In genomic region chr1:132968659-132969058, GRCm38 (mm10) we compare ENCODE assay signal across 10 mouse cellular contexts.
DNase-seq lines count a peak whose midpoint lies in the region; ATAC-seq and TF ChIP-seq lines count a peak whose summit lies in the region.
"Had no signal": no experiment of that assay in that cellular context is flagged by ENCODE, and none has a peak within 500 bp of the region (broad histone marks: within the 10 kb centered on the region; RNA-seq: fewer than 3 reads in every experiment).

No protein-coding gene starts in this region.

- 32% methylated on average over 6 of the region's 6 CpGs for WGBS in hindbrain, embryonic 10.5 days
- 36% methylated on average over 6 of the region's 6 CpGs for WGBS in hindbrain, embryonic 13.5 days

- H3K9me3 ChIP-seq in hindbrain, embryonic 10.5 days, result 0 out of 2 replicates have a peak, but pooled peaks cover 3% of the 10 kb centered on the region
- 0 out of 2 replicates have a peak, but pooled peaks cover 3% of the 10 kb centered on the region for H3K9me3 ChIP-seq in hindbrain, embryonic 13.5 days
- H3K9me3 ChIP-seq: limb, embryonic 12.5 days had no signal

- no peak for ATAC-seq in hindbrain, embryonic 13.5 days (ENCODE audit: low FRiP score)

- no peak overlapping the region for H3K4me2 ChIP-seq in hindbrain, embryonic 13.5 days
- H3K4me2 ChIP-seq: limb, embryonic 12.5 days had no signal

- TF ChIP-seq POLR2A in cortical plate, adult 2 months (IDR thresholded peaks at IDR 0.05; ENCODE audit: extremely low read depth, insufficient read depth, low read length), result no peak

- no peaks in the 10 kb centered on the region for H3K27me3 ChIP-seq in hindbrain, embryonic 10.5 days (ENCODE audit: insufficient read depth, poor library complexity, severe bottlenecking)
- no peaks in the 10 kb centered on the region for H3K27me3 ChIP-seq in hindbrain, embryonic 13.5 days

- TF ChIP-seq CTCF in cortical plate, adult 2 months (IDR thresholded peaks at IDR 0.05; ENCODE audit: extremely low read depth, insufficient read depth, low read length), result peak; percentile 60

- H3K36me3 ChIP-seq in hindbrain, embryonic 10.5 days, result no peaks in the 10 kb centered on the region; the same call in 1 of the 2 replicates
- H3K36me3 ChIP-seq in hindbrain, embryonic 13.5 days, result no peaks in the 10 kb centered on the region
- H3K36me3 ChIP-seq: limb, embryonic 12.5 days had no signal

- DNase-seq in hindbrain, embryonic 10.5 days (ENCODE audit: low spot score), result peak; percentile 56
- DNase-seq in CD4-positive helper T cell, adult 2 months (ENCODE audit: low read depth, low spot score), result peak; percentile 46
- DNase-seq in adipocyte (ENCODE audit: low spot score), result peak; percentile 39
- peak; percentile 49 to 84 for DNase-seq in kidney, postnatal 36 days
- DNase-seq in monocyte, adult 2 months (ENCODE audit: low read depth in 1 of 2, low spot score in 2 of 2), result peak; percentile 10 to 28
- peak; percentile 52 for DNase-seq in thymus, postnatal 0 days (ENCODE audit: low spot score)

- no peaks in the 10 kb centered on the region for H3K4me1 ChIP-seq in hindbrain, embryonic 10.5 days (replicated peaks)
- H3K4me1 ChIP-seq in hindbrain, embryonic 13.5 days (replicated peaks), result 0 out of 2 replicates have a peak, but pooled peaks cover 4% of the 10 kb centered on the region
- H3K4me1 ChIP-seq in cortical plate, adult 2 months (ENCODE audit: control insufficient read depth, insufficient read depth, low read length), result no peaks in the 10 kb centered on the region
- H3K4me1 ChIP-seq: limb, embryonic 12.5 days had no signal

- no peak overlapping the region for H3K4me3 ChIP-seq in hindbrain, embryonic 10.5 days
- no peak overlapping the region for H3K4me3 ChIP-seq in hindbrain, embryonic 13.5 days
- H3K4me3 ChIP-seq in cortical plate, adult 2 months (ENCODE audit: insufficient read depth, low read length), result no peak overlapping the region
- H3K4me3 ChIP-seq: erythroblast, embryonic 14.5 days; limb, embryonic 12.5 days had no signal

- no peak overlapping the region for H3K27ac ChIP-seq in hindbrain, embryonic 10.5 days
- H3K27ac ChIP-seq in hindbrain, embryonic 13.5 days, result no peak overlapping the region
- no peak overlapping the region for H3K27ac ChIP-seq in cortical plate, adult 2 months (ENCODE audit: insufficient read depth, low read length)
- H3K27ac ChIP-seq: limb, embryonic 12.5 days had no signal

- no peak overlapping the region for H3K9ac ChIP-seq in hindbrain, embryonic 13.5 days
- H3K9ac ChIP-seq: limb, embryonic 12.5 days had no signal
